Mouse (Mus musculus) lung, postnatal 0 days (tissue): ENCODE data around the gene Kazn. TPM values are rescaled to one million over a fixed set of nuclear protein-coding genes. Genes with fewer than 3 reads are reported as not detected.

ENCODE experiments used
- ATAC-seq: fragments of 200-750 bp; cut with Nextera tagmentation; 2 replicates; pipeline ENCODE4 v1.8.0; 2017; ENCODE audit warnings: moderate library complexity
- DNase-seq: peaks from one replicate; pipeline ENCODE4 v3.0.0-alpha.2; 2016; ENCODE audit warnings: low spot score
- H3K27ac ChIP-seq: fragments of 300-500 bp; sonication (generic); 2 replicates; pipeline ENCODE4 v1.5.1; 2014; ENCODE audit warnings: antibody characterized with exemption, mild to moderate bottlenecking, low read length, mixed read lengths
- H3K27me3 ChIP-seq: fragments of 300-500 bp; sonication (generic); replicated peaks from 2 replicates; pipeline ENCODE4 v1.6.1; 2014; ENCODE audit warnings: low read length, mixed read lengths; ENCODE audit not compliant: insufficient read depth
- H3K36me3 ChIP-seq: fragments of 300-500 bp; sonication (generic); 2 replicates; pipeline ENCODE4 v1.6.1; 2014; ENCODE audit warnings: low read length, mixed read lengths; ENCODE audit not compliant: insufficient read depth
- H3K4me1 ChIP-seq: fragments of 300-500 bp; sonication (generic); 2 replicates; pipeline ENCODE4 v1.6.1; 2014; ENCODE audit warnings: antibody characterized with exemption, low read depth, low read length, mixed read lengths; ENCODE audit not compliant: insufficient read depth
- H3K4me2 ChIP-seq: fragments of 300-500 bp; sonication (generic); replicated peaks from 2 replicates; pipeline ENCODE4 v1.6.1; 2014; ENCODE audit warnings: low read depth, mild to moderate bottlenecking, low read length, moderate library complexity, mixed read lengths
- H3K4me3 ChIP-seq: fragments of 300-500 bp; sonication (generic); 2 replicates; pipeline ENCODE4 v1.5.1; 2014; ENCODE audit warnings: low read depth, low read length
- H3K9ac ChIP-seq: fragments of 300-500 bp; sonication (generic); replicated peaks from 2 replicates; pipeline ENCODE4 v1.6.1; 2014; ENCODE audit warnings: low read depth, mild to moderate bottlenecking
- H3K9me3 ChIP-seq: fragments of 300-500 bp; sonication (generic); 2 replicates; pipeline ENCODE4 v1.6.1; 2016; ENCODE audit warnings: low read length, mixed read lengths
- CTCF ChIP-seq: IDR thresholded peaks from 2 replicates; pipeline ENCODE4 v1.5.1; 2016; ENCODE audit warnings: antibody characterized with exemption, mild to moderate bottlenecking
- EP300 ChIP-seq: IDR thresholded peaks from 2 replicates; pipeline ENCODE4 v1.6.1; 2016; ENCODE audit warnings: antibody characterized with exemption, mild to moderate bottlenecking, control low read depth
- WGBS: fragments of 180-500 bp; shearing (Covaris S2); extraction: QIAGEN DNeasy Blood & Tissue Kit; methylation state at CpG from one replicate; pipeline ENCODE4 v1.1.7; 2014; 5-methylcytosine and 5-hydroxymethylcytosine counted together
- polyA plus RNA-seq: library from polyadenylated mRNA; unstranded; fragments of >200 nt; fragmentation: Nextera tagmentation; extraction: Ambion mirVana; gene quantifications from 2 replicates; pipeline ENCODE4 v1.2.1, GENCODE M21; 2015

Kazn gene
- polyA plus RNA-seq, 1 experiment from 2014 or later: 6.0 TPM

DNA sequence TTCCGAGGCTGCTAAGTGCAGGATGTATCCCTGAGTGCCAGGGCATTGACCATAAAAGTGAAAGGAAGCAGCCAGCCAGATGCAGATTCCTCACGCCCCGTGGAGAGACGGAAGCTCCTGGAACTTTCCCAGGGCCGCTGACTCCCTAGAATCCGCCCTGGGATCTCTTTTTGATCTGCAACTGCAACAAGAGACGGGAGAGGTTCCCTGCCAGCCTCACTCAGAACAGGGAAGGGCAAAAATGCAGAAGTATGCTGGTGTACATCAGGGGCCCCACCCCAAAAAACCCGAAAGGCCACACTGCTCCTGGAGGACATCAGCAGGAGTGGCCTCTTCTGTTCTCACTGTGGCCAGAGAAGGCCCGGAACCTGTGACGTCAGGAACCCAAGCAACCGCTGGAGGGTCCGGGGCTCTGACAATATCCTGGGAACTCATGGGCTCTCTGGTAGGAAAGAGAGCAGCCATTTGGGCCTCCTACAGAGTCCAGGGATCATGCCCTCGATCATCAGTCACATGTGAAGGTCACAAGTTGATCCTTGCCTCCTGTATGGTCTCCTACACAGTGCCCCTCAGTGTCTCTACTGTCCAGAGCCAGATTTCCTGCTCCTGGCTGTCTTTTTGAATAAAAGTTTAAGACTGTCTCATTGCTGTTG is 157.4 kb downstream of the Kazn start:
- H3K4me1 ChIP-seq: peaks cover 12% of the 10 kb centered on the region; the same call in 1 of the 2 replicates
- 23% methylated on average over 13 of the region's 13 CpGs for WGBS
- no peaks in the 10 kb centered on the region for H3K36me3 ChIP-seq
- peak overlapping the region; percentile 19; the same call in 1 of the 2 replicates for H3K4me2 ChIP-seq
- H3K4me3 ChIP-seq: no peak overlapping the region
- no peak overlapping the region for H3K9ac ChIP-seq
- peak; percentile 17; the same call in 1 of the 2 replicates for TF ChIP-seq CTCF
- no peak for TF ChIP-seq EP300
- no peaks in the 10 kb centered on the region for H3K9me3 ChIP-seq
- H3K27ac ChIP-seq: peak overlapping the region; percentile 20; the same call in 1 of the 2 replicates
- no peaks in the 10 kb centered on the region for H3K27me3 ChIP-seq
- DNase-seq (peak; percentile 59), ATAC-seq (0 out of 2 replicates have a peak, but pooled peaks have one; percentile 4)

DNA sequence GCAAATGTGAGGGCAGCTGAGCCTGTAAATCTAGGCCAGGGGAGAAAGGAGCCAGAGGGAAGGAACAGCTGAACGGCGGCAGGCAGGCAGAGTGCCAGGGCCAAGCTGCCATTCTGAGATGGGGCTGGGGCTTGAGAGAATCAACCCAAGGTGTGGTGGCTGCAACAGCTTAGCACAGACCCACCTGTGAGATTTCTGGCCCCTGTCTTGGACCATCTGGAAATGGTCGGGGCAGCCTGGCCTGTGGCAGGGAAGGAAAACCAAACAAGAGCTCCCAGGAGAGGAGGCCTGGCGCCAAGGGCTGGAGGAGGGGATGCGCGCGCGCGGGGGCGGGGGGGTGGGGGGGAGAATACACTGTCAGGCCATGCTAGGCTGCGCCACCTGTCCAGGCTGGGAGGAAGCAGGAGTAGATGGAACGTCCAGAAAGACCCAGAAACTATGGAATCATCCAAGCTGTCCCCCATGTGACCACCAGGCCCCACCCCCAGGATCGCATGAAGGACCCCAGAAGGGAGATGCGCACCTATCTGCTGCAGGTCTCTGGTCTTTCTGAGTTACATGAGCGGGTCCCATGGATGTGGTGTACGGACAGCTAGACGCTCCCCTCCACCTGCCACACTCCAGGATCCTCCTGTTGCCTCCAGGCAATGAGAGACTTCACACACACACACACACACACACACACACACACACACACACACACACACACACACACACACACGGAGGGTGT is 158.1 kb downstream of the Kazn start:
- peaks cover 12% of the 10 kb centered on the region; the same call in 1 of the 2 replicates for H3K4me1 ChIP-seq
- no peak for ATAC-seq
- H3K27ac ChIP-seq: peak overlapping the region; percentile 20; the same call in 1 of the 2 replicates
- H3K9ac ChIP-seq: no peak overlapping the region
- no peak for DNase-seq
- H3K27me3 ChIP-seq: no peaks in the 10 kb centered on the region
- no peak for TF ChIP-seq EP300
- no peak for TF ChIP-seq CTCF
- H3K4me3 ChIP-seq: no peak overlapping the region
- H3K4me2 ChIP-seq: peak overlapping the region; percentile 19; the same call in 1 of the 2 replicates
- no peaks in the 10 kb centered on the region for H3K36me3 ChIP-seq
- H3K9me3 ChIP-seq: no peaks in the 10 kb centered on the region
- 46% methylated on average over 10 of the region's 18 CpGs for WGBS

DNA sequence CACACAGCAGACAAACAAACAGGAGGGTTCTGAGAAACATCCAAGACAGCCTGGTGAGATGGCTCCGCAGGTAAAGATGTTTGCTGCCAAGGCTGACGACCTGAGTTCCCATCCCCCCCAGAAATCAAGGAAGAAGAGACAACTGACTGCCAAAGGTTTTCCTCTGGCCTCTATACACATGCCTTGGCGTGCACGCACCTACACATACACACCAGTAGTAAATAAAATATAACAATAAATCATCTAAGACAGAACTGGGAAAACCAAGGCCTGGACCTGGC is 158.8 kb downstream of the Kazn start:
- no peak overlapping the region for H3K27ac ChIP-seq
- no peak overlapping the region for H3K4me3 ChIP-seq
- H3K4me1 ChIP-seq: peaks cover 12% of the 10 kb centered on the region; the same call in 1 of the 2 replicates
- H3K36me3 ChIP-seq: no peaks in the 10 kb centered on the region
- H3K9ac ChIP-seq: no peak overlapping the region
- TF ChIP-seq EP300: no peak
- no peak for TF ChIP-seq CTCF
- H3K27me3 ChIP-seq: no peaks in the 10 kb centered on the region
- WGBS: 80% methylated on average over 4 of the region's 4 CpGs
- H3K4me2 ChIP-seq: no peak overlapping the region
- no peaks in the 10 kb centered on the region for H3K9me3 ChIP-seq
- DNase-seq (no peak), ATAC-seq (no peak)

GRCm38 (mm10) chr4:142079629-142080486 is 159.3 kb downstream of the Kazn start:
- Histone ChIP-seq H3K9me3 (no peaks in the 10 kb centered on the region), H3K4me1 (peaks cover 12% of the 10 kb centered on the region; the same call in 1 of the 2 replicates), H3K27ac (no peak overlapping the region), H3K36me3 (no peaks in the 10 kb centered on the region), H3K9ac (no peak overlapping the region), H3K27me3 (no peaks in the 10 kb centered on the region), H3K4me3 (no peak overlapping the region), H3K4me2 (no peak overlapping the region)
- DNase-seq (no peak), ATAC-seq (no peak)
- WGBS: 76% methylated on average over 14 of the region's 14 CpGs
- TF ChIP-seq EP300: no peak
- no peak for TF ChIP-seq CTCF

DNA sequence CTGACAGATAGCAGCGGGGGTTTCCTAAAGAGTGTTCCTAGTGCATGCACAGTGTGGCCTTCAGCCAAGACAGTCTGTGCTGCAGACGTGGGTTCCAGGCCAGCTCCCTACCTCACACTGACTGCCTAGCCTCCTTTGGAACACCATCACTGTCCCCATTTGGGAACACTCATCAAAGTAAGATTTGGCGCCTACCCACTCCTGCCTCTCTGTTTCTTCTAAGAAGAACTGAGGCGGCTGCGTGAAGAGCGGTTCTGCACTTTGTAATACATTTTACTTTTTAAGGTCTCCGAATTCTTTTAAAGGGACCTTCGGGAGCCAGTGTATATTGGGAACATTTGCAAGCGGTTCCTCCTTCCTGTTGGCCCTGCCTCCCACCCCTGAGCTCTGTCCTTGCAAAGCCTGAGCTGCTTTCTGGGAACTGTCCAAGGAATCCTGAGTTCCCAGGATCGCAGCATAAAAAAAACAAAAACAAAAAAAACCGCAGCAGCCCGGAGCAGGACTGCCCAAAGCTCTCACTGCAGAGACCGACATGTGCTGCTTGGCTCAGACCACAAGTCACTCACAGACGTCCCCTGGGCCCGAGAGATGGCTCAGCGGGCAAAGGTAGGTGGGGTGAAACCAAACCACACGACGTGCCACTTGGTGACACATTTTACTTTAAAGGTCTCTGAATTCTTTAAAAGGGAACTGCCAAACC is 161.5 kb downstream of the Kazn start:
- Histone ChIP-seq H3K9ac (no peak overlapping the region), H3K27ac (peak overlapping the region; percentile 32; the same call in 1 of the 2 replicates), H3K27me3 (no peaks in the 10 kb centered on the region), H3K9me3 (no peaks in the 10 kb centered on the region), H3K4me2 (peak overlapping the region; percentile 15; the same call in 1 of the 2 replicates), H3K4me3 (no peak overlapping the region), H3K4me1 (peaks cover 12% of the 10 kb centered on the region; the same call in 1 of the 2 replicates), H3K36me3 (no peaks in the 10 kb centered on the region)
- TF ChIP-seq EP300 (peak; percentile 29; the same call in 1 of the 2 replicates), CTCF (no peak)
- peak; percentile 73 for DNase-seq
- 32% methylated on average over 18 of the region's 18 CpGs for WGBS
- ATAC-seq: peak; percentile 43
